Mouse (Mus musculus) spleen, postnatal 14 days (tissue): ENCODE results near the gene Rnaseh2a.

Source experiments
- DNase-seq, 2 experiments: peaks; one replicate each; pipeline ENCODE4 v3.0.0; 2021 to 2022; ENCODE audit warnings: low spot score in 2 of 2

Rnaseh2a gene

DNA sequence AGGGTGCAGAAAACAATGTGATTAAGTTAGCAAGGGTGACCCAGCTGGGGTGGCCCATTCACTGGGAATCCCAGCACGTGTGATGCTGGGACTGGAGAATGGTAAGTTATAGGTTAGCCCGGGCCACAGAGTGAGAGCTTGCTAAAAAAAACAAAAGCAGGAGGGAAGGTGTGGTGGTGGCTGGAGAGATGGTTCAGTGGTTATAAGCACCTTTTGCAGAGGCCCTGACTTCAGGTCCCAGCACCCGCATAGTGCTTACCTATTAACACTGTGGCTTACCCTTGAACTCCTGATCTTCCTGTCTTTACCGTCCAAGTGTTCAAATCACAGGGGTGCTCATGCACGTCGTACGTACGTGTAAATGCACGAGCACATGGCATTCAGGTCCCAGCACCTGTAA lies 62.5 kb downstream of the Rnaseh2a start:
- DNase-seq = no peak
